In the genomic region with DNA sequence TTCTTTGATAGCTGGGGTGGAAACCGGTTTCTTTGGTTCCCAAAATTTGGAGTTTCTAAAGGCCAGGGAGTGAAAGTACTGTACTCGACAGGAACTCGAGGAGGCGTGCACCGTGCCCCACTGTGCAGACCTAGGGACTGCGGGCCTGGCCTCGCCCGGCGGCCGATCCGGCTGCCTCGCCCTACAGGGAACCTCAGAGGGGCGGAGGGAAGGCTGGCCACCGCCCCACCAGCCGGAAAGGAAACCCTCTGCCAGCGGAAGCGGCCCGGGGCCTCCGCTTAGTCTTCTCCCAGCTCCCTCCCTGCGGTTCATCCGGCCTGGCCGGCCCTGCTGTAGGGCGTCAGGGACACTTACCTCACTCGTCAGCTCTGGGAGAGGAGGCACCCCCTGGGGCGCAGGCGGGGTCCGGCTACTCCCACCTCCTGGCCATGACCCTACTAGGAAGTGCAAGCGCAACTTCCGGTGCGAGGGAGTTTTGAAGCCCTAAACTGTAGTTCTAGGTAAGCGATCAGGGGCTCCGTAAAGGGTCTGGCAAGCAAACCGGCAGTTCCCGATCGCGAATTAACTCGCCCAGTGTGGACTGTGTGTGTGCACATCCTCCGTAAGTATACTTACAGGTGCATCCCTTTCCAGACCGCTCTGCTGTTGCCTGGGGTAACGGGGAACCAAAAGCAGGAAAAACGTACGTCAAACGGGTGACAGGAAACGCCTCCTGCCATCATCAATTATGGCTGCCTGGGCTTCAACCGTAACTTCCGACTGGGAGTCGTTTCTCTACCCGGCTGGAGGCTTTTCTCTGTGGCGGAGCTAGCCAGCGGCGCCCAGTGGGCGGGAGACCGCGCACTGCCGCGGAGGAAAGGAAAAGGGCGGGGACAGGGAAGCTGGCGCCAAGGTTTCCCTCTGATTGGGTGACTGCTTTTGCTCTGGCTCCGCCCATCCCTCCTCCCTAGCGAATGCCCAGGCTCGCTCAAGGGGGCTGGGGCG, we compare ENCODE assay signal across 8 mouse cellular contexts. TPM values are rescaled to one million over a fixed set of nuclear protein-coding genes. Genes with fewer than 3 reads are reported as not detected.
A peak's percentile ranks its signal among the peaks of the same experiment; 100 is the strongest.
DNase-seq lines count a peak whose midpoint lies in the region; ATAC-seq and TF ChIP-seq lines count a peak whose summit lies in the region.

TSS of gene Shoc2 (plus strand) at position 505 of the 984 bp plus-strand sequence.
TSS of gene Bbip1 (minus strand) at position 826 of the 984 bp plus-strand sequence.

- H3K27me3 ChIP-seq in megakaryocyte, embryonic 14.5 days (replicated peaks) = no peaks in the 10 kb centered on the region

- peak; percentile 86 for ATAC-seq in activated CD4-positive, CD25-positive, alpha-beta regulatory T cell, adult 4 months

- peaks cover 29% of the 10 kb centered on the region for H3K36me3 ChIP-seq in megakaryocyte, embryonic 14.5 days (replicated peaks; ENCODE audit: low read length)

- TF ChIP-seq CTCF in cortical plate, adult 2 months (IDR thresholded peaks at IDR 0.05; ENCODE audit: extremely low read depth, insufficient read depth, low read length) = no peak

- H3K4me3 ChIP-seq in cortical plate, adult 2 months (ENCODE audit: insufficient read depth, low read length) = peak within 1 kb of the TSS; percentile 76
- H3K4me3 ChIP-seq in megakaryocyte, embryonic 14.5 days (replicated peaks) = peak within 1 kb of the TSS; percentile 98

- H3K4me1 ChIP-seq in cortical plate, adult 2 months (ENCODE audit: control insufficient read depth, insufficient read depth, low read length) = peaks cover 2% of the 10 kb centered on the region; the same call in 1 of the 2 replicates
- H3K4me1 ChIP-seq in megakaryocyte, embryonic 14.5 days = peaks cover 52% of the 10 kb centered on the region

- peak; percentile 47 for TF ChIP-seq POLR2A in cortical plate, adult 2 months (IDR thresholded peaks at IDR 0.05; ENCODE audit: extremely low read depth, insufficient read depth, low read length)

- DNase-seq in gastrocnemius, adult 8-10 months (ENCODE audit: low spot score in 2 of 2) = peak; percentile 98 to 99
- peak; percentile 96 for DNase-seq in hindlimb bud, embryonic 11.5 days (ENCODE audit: extremely low spot score, low read depth, low spot score)
- peak; percentile 92 to 99 for DNase-seq in left cerebral cortex, adult 8-10 months (ENCODE audit: low spot score in 2 of 2)
- peak; percentile 99 to 100 for DNase-seq in right cerebral cortex, postnatal 10 days (ENCODE audit: low spot score in 2 of 2)
- peak; percentile 93 for DNase-seq in urinary bladder, postnatal 25 days (ENCODE audit: low spot score)

- H3K27ac ChIP-seq in cortical plate, adult 2 months (ENCODE audit: insufficient read depth, low read length) = peak within 1 kb of the TSS; percentile 66

- no peaks in the 10 kb centered on the region for H3K9me3 ChIP-seq in megakaryocyte, embryonic 14.5 days

RNA-seq across cellular contexts. Expression of gene Shoc2, which starts in this region (rescaled TPM):
- 10 to 100 TPM; 61.5 to 66.2 TPM for polyA plus RNA-seq in activated CD4-positive, CD25-positive, alpha-beta regulatory T cell, adult 4 months (2017; shearing (Covaris generic))
- polyA plus RNA-seq in cortical plate, adult 2 months (2012; rRNA removed) = 35.0 and 35.5 TPM in 2 replicates
- total RNA-seq in gastrocnemius, adult 8-10 months (2022) = 10 to 100 TPM; 21.7 to 31.6 (median 23.4) TPM
- total RNA-seq in left cerebral cortex, adult 8-10 months (2022) = 10 to 100 TPM; 54.0 to 59.6 (median 58.1) TPM
- 1.6 TPM in 1 of 2 replicates, not detected in the other for polyA plus RNA-seq in megakaryocyte, embryonic 14.5 days (2012; ENCODE audit: insufficient read depth, low replicate concordance)

RNA-seq across cellular contexts. Expression of gene Bbip1, which starts in this region (rescaled TPM):
- 100 to 1,000 TPM; 114 to 123 TPM for polyA plus RNA-seq in activated CD4-positive, CD25-positive, alpha-beta regulatory T cell, adult 4 months (2017; shearing (Covaris generic))
- polyA plus RNA-seq in cortical plate, adult 2 months (2012; rRNA removed) = 81.2 and 89.1 TPM in 2 replicates
- total RNA-seq in gastrocnemius, adult 8-10 months (2022) = 10 to 100 TPM; 36.2 to 43.1 (median 38.0) TPM
- 10 to 100 TPM; 39.9 to 52.1 (median 45.4) TPM for total RNA-seq in left cerebral cortex, adult 8-10 months (2022)
- 5.1 TPM in 1 of 2 replicates, not detected in the other for polyA plus RNA-seq in megakaryocyte, embryonic 14.5 days (2012; ENCODE audit: insufficient read depth, low replicate concordance)

Comparison
In these comparisons a context has a peak if more than half of its experiments do, and no peak if none do; other contexts are left out.
1. Peak in every context shown above with its lines: DNase-seq, ATAC-seq, H3K4me3 ChIP-seq and H3K27ac ChIP-seq.
2. RNA of gene Shoc2 (polyA plus RNA-seq): 61.5 to 66.2 TPM in activated CD4-positive, CD25-positive, alpha-beta regulatory T cell, adult 4 months and 35.0 to 35.5 TPM in cortical plate, adult 2 months; 1.6 TPM in megakaryocyte, embryonic 14.5 days; every median in the first group is over 10 times any median in the second.
3. RNA of gene Bbip1 (polyA plus RNA-seq): 114 to 123 TPM in activated CD4-positive, CD25-positive, alpha-beta regulatory T cell, adult 4 months and 81.2 to 89.1 TPM in cortical plate, adult 2 months; 5.1 TPM in megakaryocyte, embryonic 14.5 days; every median in the first group is over 10 times any median in the second.